Mouse (Mus musculus): Measurements from ENCODE around the gene Kpna2.

- TF ChIP-seq GATA1 (IDR thresholded peaks at IDR 0.05; ENCODE audit: borderline replicate concordance, low read length) (no peak), FLI1 (IDR thresholded peaks at IDR 0.05; ENCODE audit: low read length) (no peak)
Measured at GRCm38 (mm10) chr11:106987384-106987783, 12.0 kb downstream of the Kpna2 start.

All from megakaryocyte, embryonic 14.5 days (primary cell).